Mouse (Mus musculus) cerebellum, postnatal 36 days (tissue): ENCODE measurements around the gene Ccdc148.

Experiments used
- DNase-seq, 2 experiments: peaks; one replicate each; pipeline ENCODE4 v3.0.0; 2021 to 2022; ENCODE audit warnings: mixed read lengths in 2 of 2

Gene Ccdc148

DNA sequence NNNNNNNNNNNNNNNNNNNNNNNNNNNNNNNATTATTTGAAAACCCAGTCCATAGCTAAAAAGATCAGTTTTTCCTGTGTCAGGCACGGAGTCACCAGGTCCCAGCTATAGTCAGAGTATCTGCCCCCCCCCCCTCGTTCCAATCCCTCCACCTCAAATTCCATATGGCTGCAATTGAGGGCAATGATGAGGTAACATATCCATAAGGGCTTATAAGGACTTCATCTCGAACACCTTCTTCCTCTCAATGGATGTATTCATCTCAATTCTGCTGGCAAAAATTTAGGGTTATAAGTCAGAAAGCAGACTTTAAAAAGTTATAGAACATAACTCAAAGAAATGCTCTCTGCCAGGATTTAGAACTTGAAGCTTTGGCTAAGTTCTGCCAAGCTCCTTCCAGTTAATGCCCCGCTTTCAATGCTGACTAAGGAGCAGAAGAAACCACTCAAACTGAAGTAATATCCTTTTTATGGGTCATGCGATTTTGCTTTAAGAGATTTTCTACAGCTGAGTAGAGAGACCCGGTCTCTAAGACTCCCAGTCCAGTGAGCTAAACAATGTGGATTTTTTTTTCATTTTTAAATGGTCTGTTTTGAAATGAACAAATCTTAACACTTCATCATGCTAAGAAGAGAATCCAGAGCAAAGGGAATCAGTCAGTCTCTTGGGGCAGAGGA is 111.6 kb downstream of the Ccdc148 start:
- no peak for DNase-seq

DNA sequence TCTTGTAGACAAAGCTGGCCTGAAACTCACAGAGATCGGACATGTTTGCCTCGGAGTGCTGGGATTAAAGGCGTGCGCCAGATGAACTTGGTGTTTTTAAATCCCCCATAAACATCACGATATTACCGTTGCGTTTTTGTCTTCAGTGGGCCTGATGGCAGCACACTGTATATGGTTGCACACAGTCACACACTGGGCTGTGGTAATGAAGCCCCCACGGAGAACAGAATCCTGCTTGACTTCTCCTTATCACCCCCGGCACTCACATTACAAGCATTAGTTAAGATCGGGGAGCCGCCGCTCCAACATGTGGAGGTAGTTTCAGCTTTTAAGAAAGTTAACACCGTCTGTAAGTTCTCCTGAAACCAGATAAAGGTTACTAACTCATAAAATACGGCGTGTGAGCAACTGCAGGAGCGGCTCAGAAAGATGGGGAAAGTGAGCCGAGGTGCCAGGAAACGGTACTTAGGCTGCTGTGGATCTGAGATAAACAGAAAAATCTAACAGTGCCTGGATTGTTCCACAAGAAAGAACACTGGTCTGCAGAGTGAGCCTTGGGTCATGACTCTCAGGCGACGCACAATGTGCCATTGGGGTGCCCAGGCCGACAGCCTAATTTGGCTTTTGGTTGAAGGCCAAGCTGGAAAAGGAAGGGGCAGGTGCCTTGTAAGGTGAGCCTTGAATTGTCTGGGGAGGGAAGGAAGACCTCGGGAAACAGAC is 117.0 kb downstream of the Ccdc148 start:
- DNase-seq, result no peak

GRCm38 (mm10) chr2:59042616-59043015 is 117.9 kb downstream of the Ccdc148 start:
- DNase-seq, result no peak

GRCm38 (mm10) chr2:59036433-59036832 is 124.0 kb downstream of the Ccdc148 start:
- peak; percentile 66 to 68 for DNase-seq

GRCm38 (mm10) chr2:59035206-59035605 is 125.3 kb downstream of the Ccdc148 start:
- no peak for DNase-seq

DNA sequence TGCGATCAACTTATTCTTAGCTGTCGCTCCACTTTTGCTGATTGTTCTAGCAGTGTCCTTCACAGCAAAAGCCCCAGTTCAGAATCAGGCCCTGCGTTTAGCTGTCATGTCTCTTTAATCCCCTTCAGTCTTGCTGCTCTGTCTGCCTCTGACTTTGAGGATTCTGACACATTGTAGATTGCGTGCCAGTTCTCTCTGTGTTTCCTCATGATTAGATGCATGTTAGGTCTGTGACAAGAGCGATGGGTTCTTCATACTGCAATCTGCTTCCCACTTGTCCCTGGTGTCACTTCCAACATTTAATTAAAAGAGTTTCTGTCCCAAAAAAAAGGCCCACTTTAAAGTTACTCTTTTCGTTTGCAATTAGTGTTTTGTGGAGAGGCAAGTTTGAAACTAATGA is 126.2 kb downstream of the Ccdc148 start:
- DNase-seq, result no peak

- no peak for DNase-seq
These were observed 135.9 kb downstream of the Ccdc148 start for GRCm38 (mm10) chr2:59024558-59024957.

- no peak for DNase-seq
These were observed 153.1 kb downstream of the Ccdc148 start for GRCm38 (mm10) chr2:59007356-59007755.

GRCm38 (mm10) chr2:59006567-59007340 is 153.7 kb downstream of the Ccdc148 start:
- DNase-seq, result no peak

GRCm38 (mm10) chr2:58997151-58997550 is 163.3 kb downstream of the Ccdc148 start:
- DNase-seq, result no peak

GRCm38 (mm10) chr2:58992431-58993191 is 167.9 kb downstream of the Ccdc148 start:
- DNase-seq, result no peak

GRCm38 (mm10) chr2:58978095-58978494 is 182.4 kb downstream of the Ccdc148 start:
- no peak for DNase-seq

DNA sequence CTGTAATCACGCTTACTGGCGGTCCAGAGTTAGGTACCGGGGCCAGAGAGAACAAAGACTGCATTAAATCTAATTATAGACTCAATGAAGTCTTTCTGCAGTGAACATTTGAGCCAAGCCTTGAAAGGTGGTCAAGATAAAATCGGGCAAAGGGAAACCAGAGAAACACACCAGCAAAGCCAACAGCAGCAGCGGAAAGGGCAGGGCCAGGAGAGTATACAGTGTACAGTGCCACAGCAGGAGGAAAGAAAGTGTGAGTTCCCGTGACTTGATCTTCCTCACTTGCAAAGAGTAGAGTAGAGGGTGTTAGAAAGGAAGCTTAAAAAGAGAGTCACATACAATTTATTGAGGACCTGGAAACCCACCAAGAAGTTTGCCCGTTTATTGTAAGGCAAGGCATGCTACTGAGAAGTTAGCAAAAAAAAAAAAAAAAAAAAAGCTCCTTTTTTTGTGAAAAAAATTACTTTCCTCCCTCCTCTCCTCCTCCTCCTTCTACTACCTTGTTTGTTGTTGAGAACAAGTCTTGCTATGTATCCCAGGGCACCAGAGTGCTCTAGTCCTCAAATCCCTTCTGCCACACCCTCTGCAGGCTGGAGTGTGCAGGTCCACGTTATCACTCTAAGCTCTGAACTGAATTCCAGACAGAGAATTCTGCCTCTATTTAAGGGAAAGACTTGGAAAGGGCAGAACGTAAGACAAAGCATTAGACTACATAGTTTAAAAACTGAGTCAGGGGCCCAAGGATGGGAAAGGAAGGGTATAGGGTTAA is 188.8 kb downstream of the Ccdc148 start:
- no peak for DNase-seq

DNA sequence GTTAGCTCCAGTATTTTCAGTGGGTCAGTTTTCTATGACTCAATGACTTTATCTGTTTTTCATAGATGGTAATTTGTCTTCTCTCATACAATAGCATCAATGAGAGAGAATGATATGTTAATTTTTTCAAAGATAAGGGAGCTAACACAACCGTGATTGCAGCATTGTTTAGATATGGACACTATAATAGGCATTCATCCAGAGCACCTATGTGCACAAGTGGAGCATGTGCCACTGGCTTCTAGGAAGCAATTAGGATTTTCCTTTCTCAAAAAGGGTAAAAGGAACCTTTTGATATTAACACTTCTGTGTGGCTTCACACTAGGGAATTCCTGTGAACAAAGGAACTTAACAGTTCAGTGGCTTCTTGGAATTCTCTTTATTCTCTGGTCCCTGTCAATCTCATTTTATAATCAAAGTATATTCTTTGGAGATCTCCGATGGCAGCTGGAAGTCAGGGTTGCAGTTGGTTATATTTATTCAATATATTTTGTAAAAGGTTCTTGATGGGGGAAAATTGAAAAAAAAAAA is 203.6 kb downstream of the Ccdc148 start:
- DNase-seq, result no peak

- no peak for DNase-seq
These were observed 204.1 kb downstream of the Ccdc148 start for GRCm38 (mm10) chr2:58956351-58956750.

DNA sequence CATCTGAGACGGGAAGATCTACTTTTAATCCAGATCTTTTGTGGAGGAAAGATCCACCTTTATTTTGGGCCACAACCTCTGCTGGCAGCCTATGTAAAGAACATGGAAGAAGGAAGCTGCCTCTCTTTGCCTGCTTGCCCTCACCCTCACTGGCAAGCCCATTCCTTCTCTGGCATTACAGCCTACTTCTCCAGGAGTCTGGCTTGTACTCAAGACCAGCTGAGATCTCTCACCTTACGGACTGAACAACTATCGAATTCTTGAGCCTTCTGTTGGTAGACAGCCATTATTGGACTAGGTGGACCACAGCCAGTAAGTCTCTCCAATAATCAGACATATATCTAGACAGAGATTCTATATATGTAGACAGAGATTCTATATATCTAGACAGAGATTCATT is 208.4 kb downstream of the Ccdc148 start:
- no peak for DNase-seq

DNA sequence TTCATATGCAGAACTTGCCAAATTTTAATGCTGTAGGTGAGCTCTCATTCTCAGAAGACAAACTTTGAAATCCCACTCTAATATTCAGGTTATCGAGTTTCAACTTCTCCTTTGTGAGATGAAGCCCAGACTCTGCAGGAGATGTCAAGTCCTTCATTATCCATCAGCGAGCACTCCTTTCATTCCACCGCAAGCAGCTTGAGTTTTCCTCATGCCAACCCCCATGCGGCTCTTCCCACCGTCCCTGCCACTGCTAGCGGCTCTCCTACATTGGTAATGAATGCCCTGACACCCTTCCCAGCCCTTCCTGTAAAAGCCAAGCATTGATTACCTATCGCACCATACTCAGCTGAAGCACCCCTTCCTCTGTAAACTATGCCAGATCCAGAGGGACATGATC is 211.7 kb downstream of the Ccdc148 start:
- DNase-seq, result no peak

DNA sequence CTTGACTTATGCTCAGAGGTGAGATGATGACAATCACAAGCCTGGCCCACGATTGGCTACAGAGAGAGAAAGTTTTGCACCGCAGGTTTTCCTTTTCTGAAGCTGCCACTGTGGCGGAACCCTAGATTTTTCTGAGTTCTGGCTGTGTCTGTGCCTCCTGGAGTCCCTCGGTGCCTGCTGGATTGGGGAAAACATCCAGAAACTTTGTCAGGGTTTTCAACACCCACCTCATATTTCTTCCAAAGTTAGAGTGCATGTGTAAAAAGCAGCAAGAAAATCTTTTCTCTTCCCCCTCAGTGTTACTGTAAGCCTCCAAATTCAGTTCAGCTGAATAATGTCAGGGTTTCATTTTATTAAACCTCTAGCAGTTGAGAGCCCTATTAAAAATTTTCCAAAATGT is 219.1 kb downstream of the Ccdc148 start:
- no peak for DNase-seq

GRCm38 (mm10) chr2:58925551-58925950 is 234.9 kb downstream of the Ccdc148 start:
- no peak for DNase-seq

- DNase-seq, result no peak
These were observed 242.1 kb downstream of the Ccdc148 start for GRCm38 (mm10) chr2:58918351-58918750.

DNA sequence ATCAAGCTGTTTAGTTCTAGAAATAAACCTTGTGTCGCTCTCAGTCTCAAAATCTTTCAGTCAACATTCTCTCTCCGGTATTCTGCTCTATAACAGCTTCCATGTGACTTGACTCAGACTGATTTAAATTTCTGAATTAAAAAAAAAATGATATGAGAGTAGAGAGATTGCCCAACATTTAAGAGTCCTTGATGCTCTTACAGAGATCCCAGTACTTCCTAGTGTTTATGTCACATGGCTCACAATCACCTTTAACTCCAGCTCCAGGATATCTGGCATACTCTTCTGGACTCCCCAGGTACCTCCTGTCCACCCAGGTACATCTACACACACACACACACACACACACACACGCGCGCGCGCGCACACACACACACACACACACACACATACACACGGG is 248.1 kb downstream of the Ccdc148 start:
- DNase-seq, result no peak
